Mouse (Mus musculus) Muller cell, postnatal 12 days (primary cell): Measurements from ENCODE around the gene Setdb2.
"Not testable (repeated sequence)": the region's sequence is repeated elsewhere in the genome, so short reads cannot be mapped to it uniquely, and the experiment has no call there.

Experiments
- DNase-seq: peaks from one replicate; pipeline ENCODE4 v3.0.0-alpha.2; 2015; ENCODE audit errors: inconsistent ontology term

The Setdb2 gene

GRCm38 (mm10) chr14:59440558-59441471 is at the start of gene Setdb2, which contains the start of gene Cab39l:
Gene Setdb2, minus strand, starts transcription at chr14:59440884.
Gene Cab39l, plus strand, starts transcription at chr14:59440972.
- DNase-seq, result peak; percentile 98

- no peak for DNase-seq
These were observed 44.6 kb upstream of the Setdb2 start for GRCm38 (mm10) chr14:59485247-59485810.

- peak; percentile 78 for DNase-seq
These were observed 38.0 kb upstream of the Setdb2 start for GRCm38 (mm10) chr14:59478699-59479098.

- DNase-seq, result peak; percentile 91
These were observed 30.1 kb upstream of the Setdb2 start for GRCm38 (mm10) chr14:59470781-59471180.

GRCm38 (mm10) chr14:59467798-59468197 is 27.1 kb upstream of the Setdb2 start:
- no peak for DNase-seq

GRCm38 (mm10) chr14:59466503-59466902 is 25.8 kb upstream of the Setdb2 start:
- no peak for DNase-seq

- no peak for DNase-seq
These were observed 7.3 kb upstream of the Setdb2 start for GRCm38 (mm10) chr14:59447981-59448380.

GRCm38 (mm10) chr14:59445421-59445820 is 4.7 kb upstream of the Setdb2 start:
- DNase-seq, result no peak

- no peak for DNase-seq
These were observed 755 bp upstream of the Setdb2 start for GRCm38 (mm10) chr14:59441472-59441805.

GRCm38 (mm10) chr14:59440039-59440438 is 645 bp downstream of the Setdb2 start:
- no peak for DNase-seq

- DNase-seq, result no peak
These were observed 2.2 kb downstream of the Setdb2 start for GRCm38 (mm10) chr14:59438505-59438904.

- no peak for DNase-seq
These were observed 3.3 kb downstream of the Setdb2 start for GRCm38 (mm10) chr14:59437398-59437797.

- no peak for DNase-seq
These were observed 5.5 kb downstream of the Setdb2 start for GRCm38 (mm10) chr14:59435206-59435605.

GRCm38 (mm10) chr14:59433902-59434301 is 6.8 kb downstream of the Setdb2 start:
- DNase-seq, result no peak

GRCm38 (mm10) chr14:59430556-59430955 is 10.1 kb downstream of the Setdb2 start:
- no peak for DNase-seq

GRCm38 (mm10) chr14:59422912-59423663 is 17.6 kb downstream of the Setdb2 start:
- DNase-seq, result no peak

- no peak for DNase-seq
These were observed 22.5 kb downstream of the Setdb2 start for GRCm38 (mm10) chr14:59418171-59418570.

- not testable (repeated sequence) for DNase-seq
These were observed 25.7 kb downstream of the Setdb2 start for GRCm38 (mm10) chr14:59414979-59415378.

- no peak for DNase-seq
These were observed 43.7 kb downstream of the Setdb2 start for GRCm38 (mm10) chr14:59396999-59397398.

- no peak for DNase-seq
These were observed 45.4 kb downstream of the Setdb2 start, which contains the start of gene Phf11c for GRCm38 (mm10) chr14:59395281-59395680. Gene Phf11c, minus strand, starts transcription at chr14:59395381.

- DNase-seq, result not testable (repeated sequence)
These were observed 50.5 kb downstream of the Setdb2 start for GRCm38 (mm10) chr14:59390181-59390580.

GRCm38 (mm10) chr14:59389532-59389931 is 51.2 kb downstream of the Setdb2 start:
- no peak for DNase-seq
